Mouse (Mus musculus) adrenal gland (tissue): ENCODE measurements around the gene Fgr.

Experiments used
- intact Hi-C: fragments of 180-260 bp; cut with DNase I; formaldehyde crosslinking; loops from one replicate; pipeline ENCODE4 v1.15.1; 2025

The Fgr gene

DNA sequence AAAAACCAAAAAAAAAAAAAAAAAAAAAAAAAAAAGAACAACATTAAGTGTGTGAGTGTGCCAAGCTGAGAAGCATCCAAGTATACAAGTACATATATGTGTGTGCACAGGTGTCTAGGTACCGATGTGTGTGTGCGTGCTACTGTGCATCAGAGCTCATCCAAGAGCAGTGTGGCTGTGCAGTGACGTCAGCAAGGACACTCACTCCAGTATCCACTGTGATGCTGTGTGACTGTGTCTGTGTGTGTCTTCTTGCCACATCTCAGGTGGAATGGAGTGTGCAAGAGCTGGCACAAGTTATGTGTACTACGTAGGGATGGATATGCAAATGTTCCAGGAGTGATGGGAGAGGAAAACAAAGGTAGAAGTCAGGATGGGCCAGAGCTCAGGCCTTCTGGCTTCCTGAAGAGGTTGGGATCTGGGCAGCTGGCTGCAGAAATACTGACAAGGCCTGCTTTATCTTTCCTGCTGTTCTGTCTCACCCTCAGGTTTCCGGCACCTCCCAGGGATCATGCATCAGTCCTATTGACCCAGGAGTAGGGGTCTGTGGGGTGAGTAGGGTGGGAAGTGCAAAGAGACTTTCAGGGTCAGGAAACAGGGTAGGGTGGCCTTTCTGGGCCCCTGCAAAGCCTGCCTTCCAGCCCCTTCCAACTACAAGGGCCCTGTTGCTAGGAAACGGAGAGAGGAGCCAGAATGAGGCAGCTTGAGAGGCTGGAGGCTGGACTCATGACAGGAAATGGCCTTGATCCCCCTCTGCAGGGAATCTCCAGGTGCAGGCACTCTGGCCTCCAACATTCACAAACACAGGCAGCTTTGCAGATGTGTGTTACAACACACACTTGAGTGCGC lies 10.0 kb downstream of the Fgr start:
- intact Hi-C loops: no loop called here

DNA sequence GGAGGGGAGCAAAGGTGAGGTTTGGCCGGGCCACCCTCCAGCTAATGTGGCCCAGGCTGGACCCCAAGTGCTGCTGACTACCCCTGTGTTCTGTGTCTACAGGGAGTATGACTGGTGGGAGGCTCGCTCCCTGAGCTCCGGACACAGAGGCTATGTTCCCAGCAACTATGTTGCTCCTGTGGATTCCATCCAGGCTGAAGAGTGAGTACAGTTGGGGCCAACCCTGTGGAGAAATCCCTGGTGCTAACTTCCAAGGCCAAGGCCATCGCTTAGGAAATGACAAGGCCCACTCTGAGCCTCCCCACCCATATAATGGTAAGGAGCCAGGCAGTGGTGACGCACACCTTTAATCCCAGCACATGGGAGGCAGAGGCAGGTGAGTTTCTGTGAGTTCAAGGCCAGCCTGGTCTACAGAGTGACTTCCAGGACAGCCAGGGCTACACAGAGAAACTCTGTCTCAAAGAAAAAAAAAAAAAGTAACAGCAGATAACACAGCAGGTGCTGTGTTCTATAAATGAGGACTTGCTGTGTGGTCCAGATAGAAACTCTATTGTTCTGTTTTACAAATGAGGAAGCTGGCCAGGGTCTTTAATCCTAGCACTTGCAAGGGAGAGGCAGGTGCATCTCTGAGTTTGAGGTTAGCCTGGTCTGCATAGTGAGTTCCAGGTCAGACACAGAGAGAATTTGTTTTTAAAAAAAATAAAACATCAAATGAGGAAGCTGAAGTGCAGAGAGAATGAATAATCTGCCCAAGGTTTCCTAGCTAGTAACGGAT lies 14.9 kb downstream of the Fgr start:
- intact Hi-C loops: no loop called here

DNA sequence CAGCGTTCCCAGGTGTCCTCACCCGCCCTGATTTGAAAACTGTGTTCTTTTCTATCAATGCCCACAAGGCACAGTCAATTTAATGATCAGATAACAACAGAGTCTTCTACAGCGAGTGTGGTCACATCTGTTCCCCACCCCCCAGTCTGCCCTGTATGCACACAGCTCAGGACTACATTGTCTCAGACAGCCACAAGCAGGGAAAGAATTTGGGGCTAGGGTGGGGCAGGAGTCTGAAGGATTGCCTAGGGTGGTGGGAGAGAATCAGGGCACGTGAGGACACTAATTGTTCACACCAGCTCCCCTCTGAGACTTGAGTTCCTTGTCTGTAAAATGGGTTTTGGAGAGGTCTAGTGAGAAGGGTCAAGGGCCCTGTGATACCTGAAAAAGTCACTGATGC lies 19.7 kb downstream of the Fgr start:
- intact Hi-C loops: no loop called here

DNA sequence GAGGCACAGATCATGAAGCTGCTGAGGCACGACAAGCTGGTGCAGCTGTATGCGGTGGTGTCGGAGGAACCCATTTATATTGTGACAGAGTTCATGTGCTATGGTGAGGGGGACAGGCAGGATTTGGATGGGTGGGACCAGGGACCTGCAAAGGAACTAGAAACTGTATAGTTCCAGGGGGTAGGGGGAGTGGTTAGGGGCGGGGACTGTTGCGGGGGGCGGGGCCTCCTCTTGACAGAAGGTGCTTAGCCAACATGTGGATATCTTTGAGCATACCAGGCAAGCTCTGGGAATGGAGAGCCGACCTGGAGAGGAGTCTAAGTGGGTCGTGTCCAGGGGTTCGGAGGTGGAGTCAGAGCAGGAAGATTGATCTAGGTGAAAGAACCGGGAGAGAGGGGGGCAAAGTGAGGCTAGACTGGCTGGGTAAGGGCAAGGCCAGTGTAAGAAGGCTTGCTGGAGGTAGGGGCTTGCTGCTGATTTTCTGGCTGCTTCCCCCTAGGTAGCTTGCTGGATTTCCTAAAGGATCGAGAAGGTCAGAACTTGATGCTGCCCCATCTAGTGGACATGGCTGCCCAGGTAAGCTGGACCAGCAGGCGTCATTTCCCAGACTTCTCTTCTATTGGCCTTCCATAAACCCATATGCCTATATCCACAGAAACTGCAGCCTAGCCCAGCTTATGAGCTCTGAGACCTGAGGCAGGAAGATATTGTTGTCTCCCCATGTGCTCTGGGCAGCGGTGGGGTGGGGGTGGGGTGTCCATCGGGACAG lies 23.8 kb downstream of the Fgr start:
- intact Hi-C loops: no loop called here

DNA sequence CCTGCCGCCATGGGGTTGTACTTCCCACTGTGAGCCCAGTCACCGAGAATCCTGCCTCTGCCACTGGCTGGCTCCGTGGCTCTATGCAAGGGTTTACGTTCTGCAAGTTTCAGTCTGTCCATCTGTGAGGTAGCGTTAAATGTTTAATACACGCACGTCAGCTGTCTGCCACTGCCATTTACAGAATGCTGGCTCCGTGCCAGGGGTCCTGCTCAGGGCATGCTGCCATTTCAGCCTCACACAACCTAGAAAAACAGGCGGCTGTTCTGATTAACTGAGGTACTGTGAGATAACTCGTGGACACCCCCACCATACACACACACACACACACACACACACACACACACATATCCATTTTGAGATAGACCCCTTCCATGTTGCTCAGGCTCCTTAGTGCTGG lies 29.0 kb downstream of the Fgr start:
- intact Hi-C loops: loop anchor here (10.0 kb wide), 1 partner anchor 228 kb away; no protein-coding TSS in a partner anchor

DNA sequence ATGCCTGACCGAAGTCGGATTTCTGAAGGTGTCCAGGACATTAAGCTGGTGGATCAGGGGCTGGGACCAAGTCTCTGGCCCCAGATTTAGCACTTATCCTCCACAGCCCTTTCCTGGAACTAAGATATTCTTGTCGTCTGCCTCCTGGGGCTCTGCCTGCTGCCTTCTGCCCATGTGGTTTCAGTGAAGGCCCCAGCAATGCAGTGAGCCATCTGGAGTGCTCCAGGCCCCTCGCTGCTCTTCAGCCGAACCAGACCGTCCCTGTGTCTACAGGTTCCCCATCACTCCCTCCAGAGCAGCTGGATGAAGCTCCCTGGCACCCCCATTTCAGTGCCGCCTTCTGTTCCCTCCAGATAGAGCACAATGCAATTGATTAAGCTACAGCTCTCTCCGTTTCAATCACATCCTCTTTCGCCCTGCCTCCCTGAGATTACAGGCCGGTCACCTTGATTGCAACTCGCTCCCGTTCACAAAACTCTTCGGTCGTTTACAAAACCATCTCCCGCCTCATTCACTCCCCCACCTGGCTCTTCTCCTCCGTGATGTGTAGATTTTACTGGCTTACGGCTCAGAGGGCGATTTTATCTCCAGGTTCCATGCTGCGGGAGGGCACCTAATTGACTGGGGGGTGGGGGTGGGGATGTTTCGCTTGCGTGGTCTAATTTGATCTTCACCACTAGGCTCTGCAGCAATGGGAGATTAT lies 29.6 kb downstream of the Fgr start:
- intact Hi-C loops: loop anchor here (10.0 kb wide), 1 partner anchor 229 kb away; no protein-coding TSS in a partner anchor

DNA sequence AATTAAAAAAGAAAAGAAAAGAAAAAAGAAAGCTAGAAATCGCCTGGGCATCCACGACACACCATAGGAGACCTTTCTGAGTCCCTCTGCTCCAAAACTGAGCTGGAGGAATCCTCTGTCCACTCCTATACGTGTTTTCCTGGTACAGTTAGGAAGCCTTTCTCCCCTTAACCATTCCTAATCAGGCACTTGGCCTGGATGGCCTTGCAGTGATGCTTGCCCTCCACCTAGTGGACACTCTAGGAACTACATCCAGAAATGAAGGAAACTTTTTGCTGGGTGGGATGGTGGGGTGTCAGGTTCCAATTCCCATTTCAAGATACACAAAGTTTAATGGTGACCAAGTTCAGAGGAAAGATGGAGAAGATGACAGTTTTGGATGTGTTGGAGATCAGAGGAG lies 31.3 kb downstream of the Fgr start:
- intact Hi-C loops: loop anchor here (1.0 to 10.0 kb wide), 3 partner anchors 60 to 230 kb away; no protein-coding TSS in a partner anchor

DNA sequence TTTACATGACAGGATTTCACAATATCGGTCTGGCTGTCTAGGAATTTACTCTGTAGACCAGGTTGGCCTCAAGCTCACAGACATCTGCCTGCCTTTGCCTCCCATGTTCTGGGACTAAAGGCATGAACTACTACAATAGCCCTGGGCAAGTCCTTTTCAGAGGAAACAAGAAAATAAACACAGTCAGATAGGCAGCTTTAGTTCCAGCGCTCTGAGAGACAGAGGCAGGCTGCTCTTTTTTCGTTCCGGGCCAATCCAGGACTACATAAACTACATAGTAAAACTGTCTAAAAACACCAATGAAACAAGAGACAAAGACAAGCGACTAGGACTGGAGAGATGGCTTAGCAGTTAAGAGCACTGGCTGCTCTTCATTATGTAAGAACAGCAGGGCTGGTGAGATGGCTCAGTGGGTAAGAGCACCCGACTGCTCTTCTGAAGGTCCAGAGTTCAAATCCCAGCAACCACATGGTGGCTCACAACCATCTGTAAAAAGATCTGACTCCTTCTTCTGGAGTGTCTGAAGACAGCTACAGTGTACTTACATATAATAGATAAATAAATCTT lies 32.1 kb downstream of the Fgr start:
- intact Hi-C loops: loop anchor here (1.0 to 10.0 kb wide), 3 partner anchors 61 to 231 kb away; no protein-coding TSS in a partner anchor

DNA sequence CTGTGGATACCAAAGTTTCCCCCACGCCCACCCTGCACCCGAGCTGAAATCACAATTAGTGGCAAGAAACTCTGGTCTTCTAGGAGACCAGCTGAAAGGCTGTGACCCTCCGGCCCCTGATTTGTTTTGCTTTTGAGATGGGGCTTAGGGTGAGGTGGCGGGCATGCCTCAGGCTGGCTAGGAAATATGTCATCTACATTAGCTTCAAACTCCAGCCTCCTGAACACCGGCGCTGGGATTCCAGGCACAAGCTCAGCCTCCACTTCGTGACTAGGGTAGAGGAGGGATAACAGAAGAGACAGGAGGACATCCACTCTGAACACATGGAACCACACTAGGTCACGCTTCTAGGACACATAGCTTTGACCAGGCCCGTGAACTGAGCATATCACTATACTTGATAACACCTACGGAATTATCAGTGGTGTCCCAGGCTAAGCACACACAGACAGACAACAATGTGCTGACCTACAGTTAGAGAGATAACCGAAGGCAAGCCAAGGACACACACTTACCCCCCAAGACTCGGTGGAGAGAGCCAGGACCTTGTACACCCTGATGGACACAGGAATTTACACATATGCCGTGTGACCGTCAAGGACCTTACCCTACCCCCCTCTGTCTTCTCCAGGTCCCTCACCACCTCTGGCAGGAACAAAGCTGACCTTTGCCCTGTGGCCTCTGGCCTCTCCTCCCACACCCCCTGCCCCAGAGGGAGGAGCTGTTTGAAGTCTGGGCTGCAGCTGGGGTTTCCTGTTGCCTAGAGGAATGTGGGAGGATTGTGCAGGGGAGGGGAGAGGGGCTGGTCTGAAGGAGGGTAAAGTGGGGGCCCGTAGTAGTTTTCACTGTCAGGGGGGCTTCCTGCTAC lies 33.9 kb downstream of the Fgr start:
- intact Hi-C loops: loop anchor here (2.0 to 10.0 kb wide), 3 partner anchors 190 to 289 kb away; no protein-coding TSS in a partner anchor

DNA sequence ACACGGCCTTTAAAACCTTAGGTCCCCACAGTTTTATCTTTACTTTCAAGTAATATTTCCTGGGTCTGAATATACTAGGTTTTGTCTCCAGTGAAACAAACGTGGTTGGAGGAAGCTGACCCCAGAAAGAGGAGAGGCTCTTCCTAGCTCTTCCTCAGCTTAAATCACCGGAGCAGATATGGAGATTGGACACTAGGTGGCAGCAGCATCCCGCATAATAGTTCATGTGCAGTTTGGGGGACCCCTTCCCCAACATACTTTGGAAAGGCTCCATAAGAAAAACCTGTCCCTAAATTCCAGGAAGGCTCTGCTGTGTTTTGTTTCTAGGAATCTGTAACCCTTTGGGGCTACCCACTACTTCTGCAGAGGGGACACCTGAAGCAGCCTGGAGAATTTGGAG lies 35.2 kb downstream of the Fgr start:
- intact Hi-C loops: loop anchor here (2.0 to 10.0 kb wide), 3 partner anchors 188 to 288 kb away; no protein-coding TSS in a partner anchor

DNA sequence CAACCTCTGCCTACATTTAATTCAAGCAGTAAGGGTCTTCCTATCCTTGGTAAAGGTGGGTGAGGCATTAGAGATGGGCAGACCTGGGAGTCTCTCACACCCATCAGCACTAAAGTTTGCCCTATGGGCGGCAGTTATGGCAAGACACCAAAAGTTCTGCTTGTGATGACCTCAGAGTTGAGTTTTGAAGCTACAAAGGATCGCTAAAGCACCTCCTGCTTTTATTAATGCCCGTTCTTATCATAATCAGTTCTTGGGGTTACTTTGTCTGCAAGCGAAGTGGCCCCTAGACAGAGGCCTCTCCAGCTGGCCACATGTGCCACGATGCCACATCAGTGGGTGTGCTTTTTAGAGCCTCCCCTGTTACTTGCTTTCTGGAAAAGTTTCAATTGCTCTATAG lies 35.8 kb downstream of the Fgr start:
- intact Hi-C loops: loop anchor here (2.0 to 10.0 kb wide), 3 partner anchors 188 to 287 kb away; no protein-coding TSS in a partner anchor

DNA sequence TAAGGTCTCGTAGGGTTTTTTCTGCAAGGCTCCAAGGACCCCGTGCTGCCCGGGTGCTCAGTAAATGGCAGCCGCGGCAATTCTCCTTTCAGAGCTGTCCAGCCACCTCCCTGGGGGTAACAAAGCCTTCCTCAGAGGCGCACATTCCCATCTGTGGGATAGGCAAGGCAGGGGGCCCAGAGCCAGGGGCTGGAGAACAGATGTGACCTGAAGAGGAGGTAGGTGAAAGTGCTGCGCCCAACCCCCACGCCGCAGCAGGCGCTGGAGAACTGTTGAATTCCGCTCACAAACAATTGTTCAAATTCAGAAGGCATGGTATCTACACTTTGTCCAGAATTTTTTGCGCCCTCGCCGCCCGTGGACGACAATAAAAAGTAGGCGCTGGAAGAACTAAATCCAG lies 36.7 kb downstream of the Fgr start:
- intact Hi-C loops: no loop called here

DNA sequence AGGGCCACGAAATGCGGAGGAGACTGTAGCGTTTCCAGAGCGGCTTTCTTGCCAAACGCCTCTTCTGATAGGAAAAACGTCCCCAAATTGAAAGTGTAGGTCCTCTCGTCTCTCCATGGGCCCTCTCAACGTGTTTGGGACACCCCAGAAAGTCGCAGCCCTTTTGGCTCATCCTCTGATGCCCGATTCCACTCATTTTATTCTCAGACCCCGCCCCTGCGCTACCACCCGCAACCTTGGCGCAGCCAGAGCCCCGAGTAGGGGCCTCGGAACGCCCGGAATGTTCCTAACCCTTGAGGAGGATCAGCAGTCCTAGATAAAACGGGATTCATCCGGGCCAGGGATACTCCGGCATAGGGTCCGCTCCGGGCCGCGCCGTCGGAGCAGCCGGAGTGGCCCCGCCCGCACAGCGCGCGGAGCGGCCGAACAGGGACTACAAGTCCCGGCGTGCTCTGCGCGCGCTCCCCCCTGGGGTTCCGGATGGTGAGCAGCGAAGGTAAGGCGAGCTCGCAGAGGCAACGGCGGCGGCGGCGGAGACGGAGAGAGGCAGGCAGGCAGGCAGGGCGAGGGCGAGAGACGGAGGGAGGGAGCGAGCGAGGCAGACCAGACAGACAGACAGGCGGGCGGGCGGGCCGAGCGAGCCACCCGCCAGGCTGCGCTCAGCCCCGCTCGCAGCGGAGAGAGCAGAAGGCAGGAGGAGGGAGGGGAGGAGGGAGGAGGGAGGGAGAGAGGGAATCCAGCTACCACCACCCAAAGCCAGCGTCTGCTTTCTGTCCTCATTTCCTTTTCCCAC lies 37.3 kb downstream of the Fgr start, which contains the start of gene Ahdc1:
Gene Ahdc1 (plus strand): TSS at position 233 of the 793 bp plus-strand sequence.
- intact Hi-C loops: no loop called here

DNA sequence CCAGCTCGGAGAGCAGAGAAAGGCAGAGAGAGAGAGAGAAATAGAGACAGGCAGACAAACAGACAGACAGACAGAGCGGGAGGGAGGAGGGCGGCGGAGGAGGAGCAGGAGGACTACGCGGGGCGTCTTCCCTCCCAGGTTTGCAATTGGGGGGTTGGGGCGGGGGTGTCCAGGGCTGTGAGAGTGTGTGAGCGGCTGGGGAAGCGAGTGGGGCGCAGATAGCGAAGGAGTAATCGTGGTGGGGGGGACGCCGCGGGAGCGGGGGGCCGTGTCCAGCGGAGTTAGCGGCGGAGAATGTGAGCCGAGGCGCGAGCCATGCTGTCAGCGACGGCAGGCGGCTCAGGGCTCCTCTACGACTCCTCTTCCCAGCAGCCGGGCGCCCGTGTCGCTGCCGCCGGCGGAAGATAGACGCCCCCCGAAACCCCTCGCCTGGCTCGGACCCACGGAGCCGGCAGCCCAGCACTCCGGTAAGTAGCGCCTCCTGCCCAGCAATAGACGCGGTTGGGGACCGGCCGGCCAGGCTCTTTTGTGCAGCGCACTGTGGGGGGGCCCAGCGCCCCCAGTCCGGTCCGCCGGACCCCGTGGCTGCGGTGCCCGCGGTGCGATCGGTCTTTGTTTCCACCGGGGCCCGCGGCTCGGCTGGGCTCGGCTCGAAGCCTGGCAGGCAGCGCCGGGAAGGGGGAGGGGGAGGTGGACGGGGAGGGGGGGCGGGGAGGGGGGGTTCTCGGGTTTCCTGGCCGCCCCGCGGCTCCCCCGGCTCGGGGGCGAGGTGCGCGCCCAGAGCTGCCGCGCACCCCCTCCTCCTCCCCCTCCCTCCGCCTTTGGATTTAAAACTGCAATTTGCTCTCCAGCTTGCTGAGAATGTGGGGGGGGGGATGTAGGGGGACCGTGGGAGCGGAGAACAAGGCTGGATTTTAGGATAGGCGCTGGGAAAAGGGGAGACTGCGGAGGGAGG lies 38.2 kb downstream of the Fgr start:
- intact Hi-C loops: loop anchor here (1.0 kb wide), 1 partner anchor 44 kb away; no protein-coding TSS in a partner anchor

DNA sequence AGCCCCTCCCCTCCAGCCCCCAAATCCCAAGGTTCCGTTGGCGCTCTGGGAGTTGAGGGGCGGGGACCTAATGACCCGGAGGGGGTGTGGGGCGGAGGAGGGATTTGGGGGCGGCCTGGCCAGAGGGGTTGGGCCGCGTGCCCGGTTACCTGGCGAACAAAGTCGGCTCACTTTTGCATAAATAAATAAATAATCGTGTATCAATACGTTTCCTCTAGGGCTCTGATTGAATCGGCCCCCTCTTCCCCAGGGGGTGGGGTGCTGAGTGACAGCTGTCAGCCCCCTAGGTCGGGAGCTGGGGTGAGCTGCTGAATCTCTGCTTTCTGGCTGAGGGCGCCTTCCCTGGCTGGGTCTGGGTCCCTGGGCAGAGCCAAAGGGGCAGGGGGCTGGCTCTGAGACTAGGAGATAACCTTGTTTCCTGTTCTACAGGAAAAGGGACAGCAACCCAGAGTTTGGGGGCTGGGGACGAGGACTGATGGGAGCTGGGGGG lies 38.9 kb downstream of the Fgr start:
- intact Hi-C loops: loop anchor here (1.0 kb wide), 1 partner anchor 43 kb away; no protein-coding TSS in a partner anchor

DNA sequence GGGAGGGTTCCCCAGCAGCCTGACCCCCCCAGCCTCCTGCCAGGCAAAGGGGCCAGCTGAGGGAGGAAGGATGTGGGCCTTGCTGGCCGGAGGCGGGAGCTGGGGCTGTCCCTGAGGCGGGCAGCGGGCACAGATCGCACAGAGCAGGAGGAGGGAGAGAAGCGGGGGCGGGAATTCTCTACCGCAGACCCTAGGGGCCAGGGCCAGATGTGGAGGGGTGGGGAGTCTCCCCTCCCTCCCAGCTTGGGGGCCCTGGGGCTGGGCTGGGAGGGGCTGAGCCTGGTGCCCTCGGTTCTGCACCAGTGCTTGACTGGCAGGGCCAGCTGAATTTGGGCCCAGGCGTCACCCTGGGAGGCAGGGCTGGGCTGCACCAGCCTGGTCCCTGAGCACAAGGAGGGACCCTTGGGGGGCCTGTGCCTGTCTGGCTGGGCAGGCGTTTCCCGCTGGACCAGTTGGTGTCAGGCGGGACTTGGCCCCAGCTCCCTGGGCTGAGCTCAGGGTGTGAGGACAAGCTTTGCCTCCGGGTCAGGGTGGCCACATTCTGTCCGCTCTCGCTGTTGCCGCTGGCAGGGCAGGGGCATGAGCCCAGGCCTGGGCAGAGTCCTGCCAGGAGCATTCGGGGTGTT lies 39.5 kb downstream of the Fgr start:
- intact Hi-C loops: no loop called here
